Mouse (Mus musculus) embryonic fibroblast, embryonic 13.5 days (primary cell): ENCODE results near the gene Ift172. TPM values are rescaled to one million over a fixed set of nuclear protein-coding genes. Genes with fewer than 3 reads are reported as not detected.

Experiments used
- H3K27ac ChIP-seq: 2 replicates; pipeline ENCODE4 v1.5.1; 2012; ENCODE audit warnings: low read length, control low read depth, inconsistent platforms; ENCODE audit not compliant: insufficient read depth
- H3K4me1 ChIP-seq: 2 replicates; pipeline ENCODE4 v1.6.1; 2011; ENCODE audit warnings: low read length; ENCODE audit not compliant: control insufficient read depth, insufficient read depth
- H3K4me3 ChIP-seq: 2 replicates; pipeline ENCODE4 v1.5.1; 2011; ENCODE audit warnings: mild to moderate bottlenecking, control low read depth, low read length; ENCODE audit not compliant: insufficient read depth
- CTCF ChIP-seq: IDR thresholded peaks from 2 replicates; pipeline ENCODE4 v1.5.1; 2011; ENCODE audit warnings: mild to moderate bottlenecking, control low read depth, low read length, moderate library complexity, borderline replicate concordance; ENCODE audit not compliant: insufficient read depth
- POLR2A ChIP-seq: IDR thresholded peaks from 2 replicates; pipeline ENCODE4 v1.6.1; 2011; ENCODE audit warnings: low read depth, mild to moderate bottlenecking, control low read depth, low read length, moderate library complexity
- polyA plus RNA-seq: library from polyadenylated mRNA; stranded (reverse); fragments of >200 nt; gene quantifications from 2 replicates; pipeline ENCODE4 v1.2.4, GENCODE M21; 2011; ENCODE audit warnings: low read depth; ENCODE audit not compliant: missing spikeins, insufficient read length

The Ift172 gene
- polyA plus RNA-seq, 1 experiment, result 37.4 TPM

DNA sequence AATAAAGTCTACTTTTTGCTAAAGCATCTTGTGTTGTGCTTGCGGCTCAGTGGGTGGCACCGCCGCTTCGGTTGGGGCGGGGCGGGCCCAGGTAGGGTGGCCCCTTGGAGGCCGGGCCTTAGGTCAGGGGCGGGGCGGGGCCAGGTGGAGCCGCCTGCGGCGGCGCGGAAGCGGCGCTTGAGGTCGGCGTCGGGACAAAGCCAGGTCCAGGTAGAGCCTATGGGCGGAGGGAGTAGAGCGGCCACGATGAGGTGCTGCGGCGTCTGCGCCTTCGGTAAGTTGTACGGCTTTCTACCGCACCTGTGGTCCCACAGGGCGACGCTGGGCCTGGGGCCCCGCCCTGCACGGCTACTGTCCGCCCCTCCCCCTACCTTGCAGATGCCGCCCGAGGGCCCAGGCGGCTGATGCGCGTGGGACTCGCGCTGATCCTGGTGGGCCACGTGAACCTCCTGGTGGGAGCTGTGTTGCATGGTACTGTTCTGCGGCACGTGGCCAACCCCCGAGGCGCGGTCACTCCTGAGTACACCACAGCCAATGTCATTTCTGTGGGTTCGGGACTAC is 39.3 kb downstream of the Ift172 start, which contains the start of gene Krtcap3:
TSS of gene Krtcap3 (plus strand) at position 151 of the 561 bp plus-strand sequence.
- no peak for TF ChIP-seq POLR2A
- TF ChIP-seq CTCF, result no peak
- Histone ChIP-seq H3K4me1 (no peaks in the 10 kb centered on the region), H3K27ac (no peak within 1 kb of the TSS), H3K4me3 (no peak within 1 kb of the TSS)

DNA sequence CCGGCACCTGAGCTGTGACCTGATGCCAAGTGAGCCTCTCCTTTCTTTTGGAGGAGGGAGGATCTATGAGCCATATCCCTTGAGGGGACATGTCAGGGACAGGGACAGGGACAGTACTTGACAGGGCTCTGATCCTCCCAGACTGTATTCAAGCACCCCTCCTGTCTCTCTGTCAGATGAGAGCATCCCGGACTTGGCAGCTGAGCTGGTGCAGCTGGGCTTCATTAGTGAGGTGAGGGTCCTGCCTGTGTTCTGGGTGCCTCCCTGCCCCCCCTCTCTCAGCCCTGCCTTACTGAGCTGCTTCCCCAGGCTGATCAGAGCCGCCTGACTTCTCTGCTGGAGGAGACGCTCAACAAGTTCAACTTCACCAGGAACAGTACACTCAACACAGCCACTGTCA is 40.2 kb downstream of the Ift172 start:
- no peak for TF ChIP-seq CTCF
- TF ChIP-seq POLR2A, result no peak
- no peak overlapping the region for H3K4me3 ChIP-seq
- no peak overlapping the region for H3K27ac ChIP-seq
- H3K4me1 ChIP-seq, result no peaks in the 10 kb centered on the region

DNA sequence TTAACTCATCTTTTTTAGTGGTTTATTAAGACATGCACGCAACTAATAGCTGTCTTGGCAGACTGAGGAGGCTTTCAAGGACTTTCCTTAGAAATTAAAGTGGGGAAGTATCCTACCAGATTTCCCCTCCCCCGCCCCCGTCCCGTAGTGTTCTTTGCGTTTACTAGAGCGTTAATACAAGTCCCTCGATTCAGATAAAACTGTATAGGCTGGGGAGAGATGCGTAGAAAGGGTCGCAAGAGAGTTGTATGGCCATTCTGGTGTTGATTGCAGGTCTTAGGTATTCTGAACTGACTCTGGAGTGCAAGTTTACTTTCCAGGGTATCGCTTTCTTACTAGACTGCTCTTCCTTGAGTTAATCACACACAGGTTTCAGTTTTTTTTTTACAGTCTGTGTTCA is 48.7 kb downstream of the Ift172 start:
- no peaks in the 10 kb centered on the region for H3K4me1 ChIP-seq
- TF ChIP-seq CTCF (no peak), POLR2A (no peak)
- peak overlapping the region; percentile 73 for H3K4me3 ChIP-seq
- peak overlapping the region; percentile 10; the same call in 1 of the 2 replicates for H3K27ac ChIP-seq

DNA sequence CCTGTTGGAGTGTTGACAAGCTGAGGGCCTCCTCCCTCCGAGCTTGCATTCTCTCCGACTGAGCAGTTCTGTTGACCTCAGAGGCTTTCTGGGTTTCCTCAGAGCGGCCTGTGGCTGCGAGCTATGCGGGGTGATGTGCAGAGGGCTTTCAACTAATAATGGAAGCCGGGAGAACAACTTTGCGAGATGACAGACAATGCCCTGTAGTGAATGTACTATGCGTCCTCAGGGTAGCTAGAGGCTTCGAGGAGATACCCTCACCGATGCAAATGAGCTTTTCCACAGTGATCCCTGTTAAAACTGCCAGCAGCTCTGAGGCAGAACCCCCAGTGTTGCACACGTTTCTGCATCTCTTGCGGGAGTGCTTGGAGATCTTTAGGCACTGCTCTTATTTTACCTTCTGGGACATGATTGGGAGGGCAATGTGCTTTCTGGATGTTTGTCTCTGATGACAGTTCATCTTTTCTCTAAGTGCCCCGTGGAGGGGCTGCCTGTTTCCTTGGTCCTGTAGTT is 49.3 kb downstream of the Ift172 start:
- H3K4me3 ChIP-seq, result peak overlapping the region; percentile 73
- no peaks in the 10 kb centered on the region for H3K4me1 ChIP-seq
- peak overlapping the region; percentile 10; the same call in 1 of the 2 replicates for H3K27ac ChIP-seq
- TF ChIP-seq CTCF, result no peak

DNA sequence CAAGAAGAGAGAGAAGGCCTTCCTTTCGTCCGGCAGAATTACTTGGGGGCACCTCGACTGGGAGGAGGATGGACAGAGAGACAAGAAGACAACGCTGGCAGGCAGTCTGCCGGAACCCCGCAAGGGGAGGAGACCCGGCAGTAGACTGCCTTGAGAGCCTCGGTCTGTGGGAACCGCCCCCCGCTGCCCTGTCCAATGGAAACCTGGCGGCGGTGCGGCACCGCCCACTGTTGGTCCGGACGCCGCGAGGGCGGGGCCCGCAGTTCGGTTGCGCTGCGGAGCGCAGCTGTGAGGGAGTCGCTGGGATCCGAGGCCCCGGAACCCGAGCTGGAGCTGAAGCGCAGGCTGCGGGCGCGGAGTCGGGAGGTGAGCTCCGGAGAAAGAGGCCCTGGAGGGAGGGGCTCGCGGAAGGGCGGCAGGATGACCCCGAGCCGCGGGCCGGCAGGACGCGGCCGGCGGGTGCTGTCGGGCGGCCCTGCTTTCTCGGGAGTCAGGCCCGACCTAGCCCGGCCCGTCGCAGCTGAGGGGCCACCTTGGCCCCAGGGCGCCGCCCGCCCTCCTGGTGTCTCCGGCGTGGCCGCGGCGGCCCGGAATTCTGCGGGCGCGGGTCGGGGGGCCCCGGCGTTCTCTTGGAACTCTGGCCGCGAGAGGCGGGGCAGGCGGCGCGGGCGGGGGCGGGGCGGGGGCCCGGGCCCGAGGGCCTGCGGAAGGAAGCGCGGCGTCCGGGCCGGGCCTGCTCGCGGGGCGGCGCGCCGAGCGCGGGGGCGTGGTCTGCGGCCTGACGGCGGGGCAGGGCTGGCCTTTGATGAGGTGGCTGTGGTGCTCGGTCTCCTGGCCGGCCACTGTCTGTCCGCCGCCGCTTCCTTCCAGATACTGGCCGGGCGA is 50.0 kb downstream of the Ift172 start, which contains the start of the genes Nrbp1 and Gm9970:
TSS of gene Nrbp1 (plus strand) at position 228 of the 885 bp plus-strand sequence.
TSS of gene Gm9970 (minus strand) at position 596 of the 885 bp plus-strand sequence.
- Histone ChIP-seq H3K4me1 (no peaks in the 10 kb centered on the region), H3K27ac (peak within 1 kb of the TSS; percentile 92), H3K4me3 (peak within 1 kb of the TSS; percentile 76)
- TF ChIP-seq POLR2A, result peak; percentile 92
- no peak for TF ChIP-seq CTCF

DNA sequence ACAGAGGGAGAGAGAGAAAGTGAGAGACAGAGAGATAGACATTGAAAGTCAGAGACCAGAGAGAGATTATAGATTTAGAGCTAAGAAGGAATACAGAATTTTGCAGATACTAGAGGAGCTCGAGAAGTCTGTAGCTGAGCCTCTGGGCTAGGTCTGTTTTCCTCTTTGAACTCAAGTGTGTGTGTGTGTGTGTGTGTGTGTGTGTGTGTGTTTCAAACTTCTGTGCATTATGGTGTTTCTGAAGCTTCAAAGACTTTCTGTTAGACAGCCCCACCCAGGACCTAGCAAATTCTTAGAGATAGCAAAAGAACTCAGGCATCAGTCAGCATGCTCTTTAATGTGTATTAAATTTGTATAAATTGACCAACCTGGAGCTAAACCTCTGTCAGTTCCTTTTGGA is 64.3 kb downstream of the Ift172 start:
- Histone ChIP-seq H3K4me1 (no peaks in the 10 kb centered on the region), H3K27ac (no peak overlapping the region), H3K4me3 (no peak overlapping the region)
- TF ChIP-seq CTCF, result no peak
- no peak for TF ChIP-seq POLR2A

DNA sequence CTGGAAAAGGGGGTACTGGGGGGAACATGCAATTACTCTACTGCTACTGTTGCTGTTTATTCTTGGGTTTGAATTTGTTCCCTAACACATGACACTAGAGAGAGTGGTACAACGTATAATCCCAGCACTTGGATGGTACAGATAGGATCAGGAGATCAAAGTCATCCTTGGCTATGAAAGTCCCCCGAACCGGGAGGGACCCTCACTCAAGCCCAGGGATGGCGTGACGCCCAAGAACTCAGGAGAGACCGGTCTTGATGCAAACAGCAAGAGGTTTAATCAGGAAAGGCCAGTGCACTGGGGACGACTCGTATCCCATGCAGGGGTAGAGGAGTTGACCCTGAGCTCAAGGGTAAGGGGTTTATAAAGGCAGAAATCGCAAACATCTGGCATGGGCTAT is 68.2 kb downstream of the Ift172 start:
- no peak for TF ChIP-seq POLR2A
- H3K27ac ChIP-seq, result no peak overlapping the region
- H3K4me3 ChIP-seq, result no peak overlapping the region
- no peaks in the 10 kb centered on the region for H3K4me1 ChIP-seq

DNA sequence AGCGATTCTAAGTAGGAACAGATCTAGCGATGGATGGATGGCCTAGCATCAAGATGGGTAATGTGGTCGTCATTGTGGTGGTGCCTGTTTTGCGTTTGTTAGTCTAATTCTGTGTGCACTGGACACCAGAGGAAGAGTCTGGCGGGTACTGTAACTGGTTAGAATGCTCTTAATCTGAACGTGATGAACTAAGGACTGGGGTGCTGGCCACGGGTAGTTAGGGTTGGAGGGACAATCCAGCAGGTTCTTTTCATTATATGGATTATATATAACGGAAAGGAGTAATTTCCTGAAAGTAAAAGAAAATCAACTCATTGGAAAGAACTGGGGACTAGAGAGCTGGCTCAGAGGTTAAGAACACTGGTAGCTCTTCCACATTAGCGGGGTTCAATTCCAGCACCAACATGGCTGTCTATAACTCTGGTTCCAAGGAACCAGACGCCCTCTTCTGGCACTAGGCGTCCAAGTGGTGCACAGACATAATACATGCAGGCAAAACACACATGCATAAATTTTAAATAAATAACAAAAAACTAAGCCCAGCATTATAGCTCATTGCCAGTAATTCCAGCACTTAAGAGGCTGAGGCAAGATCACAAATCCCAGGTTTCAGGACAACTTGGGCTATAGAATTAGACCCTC is 69.5 kb downstream of the Ift172 start:
- TF ChIP-seq POLR2A, result peak; percentile 46; the same call in 1 of the 2 replicates
- TF ChIP-seq CTCF, result peak; percentile 32; the same call in 1 of the 2 replicates
- H3K4me1 ChIP-seq, result no peaks in the 10 kb centered on the region
- peak overlapping the region; percentile 77 for H3K27ac ChIP-seq
- peak overlapping the region; percentile 62 for H3K4me3 ChIP-seq

DNA sequence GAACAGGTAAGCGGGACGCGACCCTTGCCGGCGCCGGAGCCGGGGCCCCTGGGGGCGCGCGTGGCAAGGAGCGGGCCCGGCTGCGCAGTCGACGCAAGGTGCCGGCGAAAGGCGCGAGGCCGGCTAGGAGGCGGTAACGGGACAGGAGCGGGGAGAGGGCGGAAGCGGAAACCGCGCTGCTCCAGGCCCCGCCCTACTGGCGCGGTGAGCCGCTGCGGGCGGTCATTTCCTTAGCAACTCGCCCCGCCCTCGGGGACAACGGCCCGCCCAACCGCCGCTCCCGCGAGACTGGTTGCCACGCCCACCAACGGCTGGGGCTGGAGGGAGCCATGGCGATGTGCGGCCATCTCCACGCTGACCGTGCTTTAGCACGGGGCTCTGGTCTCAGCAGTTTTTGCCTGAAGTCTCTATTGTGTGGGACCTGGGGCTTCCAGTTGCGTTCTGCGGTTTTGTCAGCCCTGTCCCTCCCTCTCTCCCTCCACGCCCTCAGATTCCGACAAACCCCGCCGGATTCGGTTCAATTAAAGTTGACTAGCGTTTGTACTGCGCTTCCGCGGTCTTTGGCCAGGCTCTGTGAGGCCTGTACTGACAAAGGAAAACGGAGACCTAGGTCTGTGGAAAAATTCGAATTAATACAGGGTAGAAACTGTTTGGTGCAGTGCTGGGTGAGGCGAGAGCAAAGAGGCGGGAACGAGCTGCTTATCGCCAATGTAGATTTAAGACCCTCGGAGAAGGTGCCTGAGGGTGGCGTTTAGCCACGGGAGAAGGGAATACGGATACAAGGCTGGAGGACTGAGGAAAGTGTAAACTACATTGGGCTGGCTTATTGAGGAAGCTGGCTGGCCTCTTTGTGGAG is 70.2 kb downstream of the Ift172 start, which contains the start of gene Ppm1g:
TSS of gene Ppm1g (minus strand) at position 240 of the 856 bp plus-strand sequence.
- H3K27ac ChIP-seq, result peak within 1 kb of the TSS; percentile 77
- no peaks in the 10 kb centered on the region for H3K4me1 ChIP-seq
- TF ChIP-seq CTCF (no peak), POLR2A (peak; percentile 97)
- H3K4me3 ChIP-seq, result peak within 1 kb of the TSS; percentile 90
